Mouse (Mus musculus) limb, embryonic 15.5 days (tissue): ENCODE data around the gene Mdga2. TPM values are rescaled to one million over a fixed set of nuclear protein-coding genes. Genes with fewer than 3 reads are reported as not detected.

Experiments used
- ATAC-seq: fragments of 200-750 bp; cut with Nextera tagmentation; 2 replicates; pipeline ENCODE4 v1.8.0; 2017; ENCODE audit warnings: low read depth, moderate TSS enrichment; ENCODE audit not compliant: insufficient number of reproducible peaks, low FRiP score, low TSS enrichment
- H3K27ac ChIP-seq: fragments of 300-500 bp; sonication (generic); 2 replicates; pipeline ENCODE4 v1.5.1; 2015; ENCODE audit warnings: moderate library complexity, mild to moderate bottlenecking, inconsistent platforms
- H3K27me3 ChIP-seq: fragments of 300-500 bp; sonication (generic); 2 replicates; pipeline ENCODE4 v1.6.1; 2015; ENCODE audit warnings: inconsistent platforms
- H3K36me3 ChIP-seq: fragments of 300-500 bp; sonication (generic); 2 replicates; pipeline ENCODE4 v1.6.1; 2015; ENCODE audit warnings: inconsistent platforms
- H3K4me1 ChIP-seq: fragments of 300-500 bp; sonication (generic); 2 replicates; pipeline ENCODE4 v1.6.1; 2015; ENCODE audit warnings: inconsistent platforms
- H3K4me2 ChIP-seq: fragments of 300-500 bp; sonication (generic); 2 replicates; pipeline ENCODE4 v1.6.1; 2015; ENCODE audit warnings: mild to moderate bottlenecking, inconsistent platforms
- H3K4me3 ChIP-seq: fragments of 300-500 bp; sonication (generic); 2 replicates; pipeline ENCODE4 v1.5.1; 2015; ENCODE audit warnings: mild to moderate bottlenecking, inconsistent platforms
- H3K9ac ChIP-seq: fragments of 300-500 bp; sonication (generic); 2 replicates; pipeline ENCODE4 v1.6.1; 2015; ENCODE audit warnings: inconsistent platforms
- H3K9me3 ChIP-seq: fragments of 300-500 bp; sonication (generic); 2 replicates; pipeline ENCODE4 v1.6.1; 2016; ENCODE audit warnings: inconsistent platforms
- WGBS: fragments of 180-500 bp; shearing (Covaris S2); methylation state at CpG from one replicate; pipeline ENCODE4 v1.1.7; 2015; 5-methylcytosine and 5-hydroxymethylcytosine counted together
- polyA plus RNA-seq: library from polyadenylated mRNA; unstranded; fragments of >200 nt; fragmentation: Nextera tagmentation; extraction: Ambion mirVana; gene quantifications from 2 replicates; pipeline ENCODE4 v1.2.1, GENCODE M21; 2015

Mdga2 gene
- polyA plus RNA-seq, result 2.9 and 4.4 TPM in 2 replicates

- Histone ChIP-seq H3K4me1 (peaks cover 26% of the 10 kb centered on the region), H3K4me3 (peak within 1 kb of the TSS; percentile 56), H3K36me3 (no peaks in the 10 kb centered on the region), H3K27ac (peak within 1 kb of the TSS; percentile 27; the same call in 1 of the 2 replicates), H3K4me2 (peak within 1 kb of the TSS; percentile 96), H3K9ac (peak within 1 kb of the TSS; percentile 45), H3K27me3 (peaks cover 47% of the 10 kb centered on the region), H3K9me3 (no peaks in the 10 kb centered on the region)
- peak; percentile 46; the same call in 1 of the 2 replicates for ATAC-seq
- WGBS, result under 1% methylated on average over 59 of the region's 61 CpGs
Observed at GRCm38 (mm10) chr12:67222221-67223025, at the start of gene Mdga2. Mdga2 (minus strand) TSS chr12:67222549.

- Histone ChIP-seq H3K36me3 (no peaks in the 10 kb centered on the region), H3K9me3 (no peaks in the 10 kb centered on the region), H3K4me2 (no peak overlapping the region), H3K9ac (no peak overlapping the region), H3K27me3 (no peaks in the 10 kb centered on the region), H3K4me1 (no peaks in the 10 kb centered on the region), H3K4me3 (no peak overlapping the region), H3K27ac (no peak overlapping the region)
- WGBS, result 82% methylated on average over 1 of the region's 1 CpGs
- no peak for ATAC-seq
Observed at GRCm38 (mm10) chr12:67267409-67267808, 45.1 kb upstream of the Mdga2 start.

GRCm38 (mm10) chr12:67223530-67223929, 1.2 kb upstream of the Mdga2 start:
- 39% methylated on average over 1 of the region's 1 CpGs for WGBS
- no peak for ATAC-seq

GRCm38 (mm10) chr12:67221329-67222220, 774 bp downstream of the Mdga2 start:
- Histone ChIP-seq H3K4me2 (peak overlapping the region; percentile 96), H3K36me3 (no peaks in the 10 kb centered on the region), H3K9ac (peak overlapping the region; percentile 45), H3K4me3 (peak overlapping the region; percentile 56), H3K27me3 (peaks cover 47% of the 10 kb centered on the region), H3K4me1 (peaks cover 26% of the 10 kb centered on the region), H3K9me3 (no peaks in the 10 kb centered on the region), H3K27ac (peak overlapping the region; percentile 27; the same call in 1 of the 2 replicates)
- under 1% methylated on average over 75 of the region's 78 CpGs for WGBS
- no peak for ATAC-seq

More at GRCm38 (mm10) chr12:67223530-67223929, 1.2 kb upstream of the Mdga2 start:
- Histone ChIP-seq H3K9me3 (no peaks in the 10 kb centered on the region), H3K4me1 (peaks cover 26% of the 10 kb centered on the region), H3K27ac (no peak overlapping the region), H3K4me3 (no peak overlapping the region), H3K9ac (no peak overlapping the region), H3K4me2 (no peak overlapping the region), H3K36me3 (no peaks in the 10 kb centered on the region), H3K27me3 (peaks cover 47% of the 10 kb centered on the region)

- Histone ChIP-seq H3K27ac (no peak overlapping the region), H3K4me2 (peak overlapping the region; percentile 96), H3K27me3 (peaks cover 47% of the 10 kb centered on the region), H3K36me3 (no peaks in the 10 kb centered on the region), H3K9ac (no peak overlapping the region), H3K9me3 (no peaks in the 10 kb centered on the region), H3K4me1 (peaks cover 26% of the 10 kb centered on the region), H3K4me3 (peak overlapping the region; percentile 56)
- no peak for ATAC-seq
- WGBS, result under 1% methylated on average over 43 of the region's 43 CpGs
Observed at GRCm38 (mm10) chr12:67220641-67221231, 1.6 kb downstream of the Mdga2 start.

- H3K9ac ChIP-seq, result no peak overlapping the region
- H3K4me1 ChIP-seq, result peaks cover 26% of the 10 kb centered on the region
- peaks cover 47% of the 10 kb centered on the region for H3K27me3 ChIP-seq
- peak overlapping the region; percentile 56 for H3K4me3 ChIP-seq
- WGBS, result 4% methylated on average over 6 of the region's 6 CpGs
- peak overlapping the region; percentile 96 for H3K4me2 ChIP-seq
- no peaks in the 10 kb centered on the region for H3K36me3 ChIP-seq
- H3K9me3 ChIP-seq, result no peaks in the 10 kb centered on the region
- no peak overlapping the region for H3K27ac ChIP-seq
- no peak for ATAC-seq
Observed at GRCm38 (mm10) chr12:67220041-67220440, 2.3 kb downstream of the Mdga2 start.

- no peaks in the 10 kb centered on the region for H3K36me3 ChIP-seq
- ATAC-seq, result no peak
- 25% methylated on average over 5 of the region's 5 CpGs for WGBS
- peak overlapping the region; percentile 56; the same call in 1 of the 2 replicates for H3K4me3 ChIP-seq
- no peak overlapping the region for H3K27ac ChIP-seq
- no peak overlapping the region for H3K9ac ChIP-seq
- H3K9me3 ChIP-seq, result no peaks in the 10 kb centered on the region
- H3K4me1 ChIP-seq, result peaks cover 26% of the 10 kb centered on the region
- peaks cover 44% of the 10 kb centered on the region for H3K27me3 ChIP-seq
- peak overlapping the region; percentile 96; the same call in 1 of the 2 replicates for H3K4me2 ChIP-seq
Observed at GRCm38 (mm10) chr12:67219564-67219963, 2.8 kb downstream of the Mdga2 start.

- Histone ChIP-seq H3K27me3 (no peaks in the 10 kb centered on the region), H3K4me2 (no peak overlapping the region), H3K4me1 (no peaks in the 10 kb centered on the region), H3K27ac (no peak overlapping the region), H3K36me3 (no peaks in the 10 kb centered on the region), H3K4me3 (no peak overlapping the region), H3K9me3 (no peaks in the 10 kb centered on the region), H3K9ac (no peak overlapping the region)
- no peak for ATAC-seq
- WGBS, result 56% methylated on average over 2 of the region's 2 CpGs
Observed at GRCm38 (mm10) chr12:67212801-67213200, 9.5 kb downstream of the Mdga2 start.

- Histone ChIP-seq H3K4me1 (no peaks in the 10 kb centered on the region), H3K9me3 (no peaks in the 10 kb centered on the region), H3K4me2 (no peak overlapping the region), H3K4me3 (no peak overlapping the region), H3K36me3 (no peaks in the 10 kb centered on the region), H3K27me3 (no peaks in the 10 kb centered on the region), H3K9ac (no peak overlapping the region), H3K27ac (no peak overlapping the region)
- WGBS, result 90% methylated on average over 1 of the region's 1 CpGs
- no peak for ATAC-seq
Observed at GRCm38 (mm10) chr12:67178155-67178554, 44.2 kb downstream of the Mdga2 start.

- ATAC-seq, result no peak
- Histone ChIP-seq H3K9me3 (no peaks in the 10 kb centered on the region), H3K4me1 (no peaks in the 10 kb centered on the region), H3K9ac (no peak overlapping the region), H3K27me3 (no peaks in the 10 kb centered on the region), H3K36me3 (no peaks in the 10 kb centered on the region), H3K4me2 (no peak overlapping the region), H3K27ac (no peak overlapping the region), H3K4me3 (no peak overlapping the region)
- WGBS, result 85% methylated on average over 8 of the region's 8 CpGs
Observed at GRCm38 (mm10) chr12:67156569-67157237, 65.6 kb downstream of the Mdga2 start.

GRCm38 (mm10) chr12:67153077-67153476, 69.3 kb downstream of the Mdga2 start:
- Histone ChIP-seq H3K4me1 (no peaks in the 10 kb centered on the region), H3K4me3 (no peak overlapping the region), H3K4me2 (no peak overlapping the region), H3K27me3 (no peaks in the 10 kb centered on the region), H3K9ac (no peak overlapping the region), H3K9me3 (no peaks in the 10 kb centered on the region), H3K36me3 (no peaks in the 10 kb centered on the region), H3K27ac (no peak overlapping the region)
- ATAC-seq, result no peak
- 59% methylated on average over 3 of the region's 3 CpGs for WGBS
